Mouse (Mus musculus) forebrain, embryonic 13.5 days (tissue): ENCODE results near the gene Ahcyl1. TPM values are rescaled to one million over a fixed set of nuclear protein-coding genes. Genes with fewer than 3 reads are reported as not detected.

ENCODE experiments used
- ATAC-seq: fragments of 200-750 bp; cut with Nextera tagmentation; 2 replicates; pipeline ENCODE4 v1.8.0; 2017
- H3K27ac ChIP-seq: fragments of 300-500 bp; sonication (generic); 2 replicates; pipeline ENCODE4 v1.5.1; 2015; ENCODE audit warnings: inconsistent platforms, mild to moderate bottlenecking, moderate library complexity
- H3K27me3 ChIP-seq: fragments of 300-500 bp; sonication (generic); 2 replicates; pipeline ENCODE4 v1.6.1; 2015; ENCODE audit warnings: mild to moderate bottlenecking, inconsistent platforms
- H3K36me3 ChIP-seq: fragments of 300-500 bp; sonication (generic); 2 replicates; pipeline ENCODE4 v1.6.1; 2015; ENCODE audit warnings: mild to moderate bottlenecking, inconsistent platforms; ENCODE audit not compliant: poor library complexity, severe bottlenecking
- H3K4me1 ChIP-seq: fragments of 300-500 bp; sonication (generic); 2 replicates; pipeline ENCODE4 v1.6.1; 2015; ENCODE audit warnings: inconsistent platforms
- H3K4me2 ChIP-seq: fragments of 300-500 bp; sonication (generic); 2 replicates; pipeline ENCODE4 v1.6.1; 2015; ENCODE audit warnings: inconsistent platforms, mild to moderate bottlenecking, moderate library complexity
- H3K4me3 ChIP-seq: fragments of 300-500 bp; sonication (generic); 2 replicates; pipeline ENCODE4 v1.5.1; 2015; ENCODE audit warnings: mild to moderate bottlenecking, inconsistent platforms
- H3K9ac ChIP-seq: fragments of 300-500 bp; sonication (generic); 2 replicates; pipeline ENCODE4 v1.6.1; 2015; ENCODE audit warnings: mild to moderate bottlenecking, inconsistent platforms
- H3K9me3 ChIP-seq: fragments of 300-500 bp; sonication (generic); replicated peaks from 2 replicates; pipeline ENCODE4 v1.6.1; 2016; ENCODE audit warnings: inconsistent platforms
- WGBS: fragments of 180-500 bp; shearing (Covaris S2); methylation state at CpG from one replicate; pipeline ENCODE4 v1.1.7; 2015; 5-methylcytosine and 5-hydroxymethylcytosine counted together
- polyA plus RNA-seq: library from polyadenylated mRNA; unstranded; fragments of >200 nt; fragmentation: Nextera tagmentation; extraction: Ambion mirVana; gene quantifications from 2 replicates; pipeline ENCODE4 v1.2.1, GENCODE M21; 2015

The Ahcyl1 gene
- 98.6 and 106 TPM in 2 replicates for polyA plus RNA-seq

DNA sequence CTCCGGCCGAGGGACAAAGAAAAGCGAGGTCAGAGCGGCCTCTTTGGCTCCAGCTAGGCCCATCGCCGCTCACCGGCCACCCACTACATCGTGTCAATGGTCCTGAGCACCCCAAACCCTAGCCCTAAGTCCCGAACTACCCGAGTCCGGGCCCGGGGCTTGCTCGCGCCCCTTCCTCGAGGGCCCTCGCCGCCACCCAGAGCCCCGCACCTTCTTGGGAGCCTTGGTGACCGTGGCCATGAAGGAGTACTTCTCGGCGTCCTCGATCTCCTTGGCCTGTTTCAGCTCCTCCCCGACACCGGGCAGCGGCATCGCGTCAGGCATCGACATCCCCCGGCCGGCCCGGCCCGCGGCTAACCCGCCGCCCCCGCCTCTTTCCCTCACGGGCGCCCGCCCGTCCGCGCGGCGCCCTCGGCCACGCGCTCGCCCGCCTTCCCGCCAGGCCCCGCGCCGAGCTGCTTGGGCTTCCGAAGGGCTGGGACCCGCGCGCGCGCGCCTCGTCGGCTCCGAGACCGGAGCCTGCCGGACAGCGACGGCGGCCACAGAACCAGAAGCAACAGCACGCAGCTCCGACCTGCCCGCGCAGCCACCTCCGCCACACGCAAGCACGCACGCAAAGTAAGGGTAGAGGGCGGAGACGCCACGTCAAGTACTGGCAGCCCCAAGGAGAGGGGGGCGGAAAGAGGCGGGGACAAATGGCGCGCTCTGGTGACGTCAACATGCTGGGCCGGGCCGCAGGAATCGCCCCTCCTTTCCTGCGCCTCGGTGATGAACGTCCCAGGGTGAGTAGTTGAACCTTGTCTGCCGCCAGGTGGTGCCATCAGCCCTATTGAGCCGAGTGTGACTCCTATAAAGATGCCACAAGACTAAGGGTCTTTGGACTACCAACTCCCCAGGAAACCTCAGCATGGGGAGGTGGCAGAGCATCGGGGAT lies at the start of gene Ahcyl1:
TSS of gene Ahcyl1 (minus strand) at position 613 of the 934 bp plus-strand sequence.
- Histone ChIP-seq H3K4me2 (peak within 1 kb of the TSS; percentile 93), H3K27ac (peak within 1 kb of the TSS; percentile 93), H3K9me3 (no peaks in the 10 kb centered on the region), H3K36me3 (no peaks in the 10 kb centered on the region), H3K27me3 (no peaks in the 10 kb centered on the region), H3K4me1 (peaks cover 44% of the 10 kb centered on the region), H3K4me3 (peak within 1 kb of the TSS; percentile 91), H3K9ac (peak within 1 kb of the TSS; percentile 96)
- peak; percentile 98 for ATAC-seq
- WGBS, result under 1% methylated on average over 91 of the region's 93 CpGs

DNA sequence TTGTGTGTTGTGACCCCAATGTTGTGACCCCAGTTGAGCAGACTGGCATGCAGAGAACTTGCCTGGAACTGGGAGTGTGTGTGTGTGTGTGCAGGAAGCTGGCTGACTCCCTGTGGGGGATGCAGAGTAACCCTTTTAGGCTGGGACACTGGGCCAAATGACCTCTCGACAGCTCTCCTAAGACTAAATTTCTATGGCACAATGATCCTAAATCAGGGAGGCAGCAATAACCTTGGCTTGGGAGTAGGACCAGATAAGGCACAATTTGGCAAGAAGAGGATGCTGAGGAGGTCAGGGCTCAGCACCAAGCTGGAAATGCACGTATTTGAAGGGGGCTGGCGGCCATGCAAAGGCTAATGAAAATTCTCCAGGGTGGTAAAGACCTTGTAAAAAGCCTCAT lies 49.7 kb upstream of the Ahcyl1 start:
- peaks cover 14% of the 10 kb centered on the region; the same call in 1 of the 2 replicates for H3K36me3 ChIP-seq
- no peak for ATAC-seq
- no peak overlapping the region for H3K4me3 ChIP-seq
- no peak overlapping the region for H3K27ac ChIP-seq
- no peaks in the 10 kb centered on the region for H3K27me3 ChIP-seq
- H3K9ac ChIP-seq, result no peak overlapping the region
- no peak overlapping the region for H3K4me2 ChIP-seq
- 87% methylated on average over 3 of the region's 3 CpGs for WGBS
- H3K4me1 ChIP-seq, result peaks cover 23% of the 10 kb centered on the region
- no peaks in the 10 kb centered on the region for H3K9me3 ChIP-seq

DNA sequence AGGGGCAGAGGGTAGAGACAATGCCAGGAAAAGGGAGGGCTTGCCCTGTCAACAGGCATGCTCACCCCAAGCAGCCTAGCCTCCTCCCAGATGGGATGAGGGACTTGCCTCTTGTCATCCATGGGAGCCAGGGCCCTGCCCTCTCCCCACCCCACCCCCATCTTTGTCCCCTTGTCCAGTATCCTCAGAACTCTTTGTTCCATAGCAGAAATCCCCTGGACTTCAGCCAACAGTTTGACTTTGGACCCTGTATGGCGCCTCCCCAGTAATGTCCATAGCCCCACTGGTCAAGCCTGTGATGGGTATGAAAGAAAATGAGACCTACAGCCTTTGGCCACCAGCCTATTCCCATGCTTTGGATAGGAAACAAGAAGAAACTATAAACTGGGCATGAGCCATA lies 47.3 kb upstream of the Ahcyl1 start:
- H3K4me2 ChIP-seq, result no peak overlapping the region
- WGBS, result 100% methylated on average over 1 of the region's 1 CpGs
- H3K4me3 ChIP-seq, result no peak overlapping the region
- no peak overlapping the region for H3K9ac ChIP-seq
- no peaks in the 10 kb centered on the region for H3K27me3 ChIP-seq
- H3K36me3 ChIP-seq, result peaks cover 14% of the 10 kb centered on the region; the same call in 1 of the 2 replicates
- peaks cover 33% of the 10 kb centered on the region for H3K4me1 ChIP-seq
- no peak overlapping the region for H3K27ac ChIP-seq
- ATAC-seq, result no peak
- no peaks in the 10 kb centered on the region for H3K9me3 ChIP-seq

DNA sequence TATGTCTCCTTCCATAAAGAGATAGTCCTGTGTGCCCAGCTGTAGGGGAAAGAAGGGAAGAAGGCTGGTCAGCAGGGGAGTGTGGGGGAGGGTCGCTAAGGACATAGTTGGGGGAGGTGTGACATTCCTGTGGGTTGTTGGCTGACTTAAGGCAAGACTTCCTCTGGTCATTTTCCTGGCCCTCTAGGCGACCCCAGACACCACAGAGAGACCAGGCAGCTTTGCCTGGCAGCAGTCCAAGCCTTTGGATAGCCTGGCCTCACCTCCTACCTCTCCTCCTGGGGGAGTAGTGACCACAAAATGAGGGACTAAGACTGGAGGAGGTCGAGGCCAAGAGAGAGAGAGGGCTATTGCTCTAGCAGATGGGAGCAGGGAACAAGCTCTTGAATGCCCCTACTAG lies 46.7 kb upstream of the Ahcyl1 start:
- H3K4me3 ChIP-seq, result no peak overlapping the region
- no peak overlapping the region for H3K9ac ChIP-seq
- H3K9me3 ChIP-seq, result no peaks in the 10 kb centered on the region
- H3K27me3 ChIP-seq, result no peaks in the 10 kb centered on the region
- H3K27ac ChIP-seq, result no peak overlapping the region
- H3K36me3 ChIP-seq, result peaks cover 14% of the 10 kb centered on the region; the same call in 1 of the 2 replicates
- WGBS, result 54% methylated on average over 3 of the region's 3 CpGs
- H3K4me1 ChIP-seq, result peaks cover 33% of the 10 kb centered on the region
- no peak overlapping the region for H3K4me2 ChIP-seq
- no peak for ATAC-seq

DNA sequence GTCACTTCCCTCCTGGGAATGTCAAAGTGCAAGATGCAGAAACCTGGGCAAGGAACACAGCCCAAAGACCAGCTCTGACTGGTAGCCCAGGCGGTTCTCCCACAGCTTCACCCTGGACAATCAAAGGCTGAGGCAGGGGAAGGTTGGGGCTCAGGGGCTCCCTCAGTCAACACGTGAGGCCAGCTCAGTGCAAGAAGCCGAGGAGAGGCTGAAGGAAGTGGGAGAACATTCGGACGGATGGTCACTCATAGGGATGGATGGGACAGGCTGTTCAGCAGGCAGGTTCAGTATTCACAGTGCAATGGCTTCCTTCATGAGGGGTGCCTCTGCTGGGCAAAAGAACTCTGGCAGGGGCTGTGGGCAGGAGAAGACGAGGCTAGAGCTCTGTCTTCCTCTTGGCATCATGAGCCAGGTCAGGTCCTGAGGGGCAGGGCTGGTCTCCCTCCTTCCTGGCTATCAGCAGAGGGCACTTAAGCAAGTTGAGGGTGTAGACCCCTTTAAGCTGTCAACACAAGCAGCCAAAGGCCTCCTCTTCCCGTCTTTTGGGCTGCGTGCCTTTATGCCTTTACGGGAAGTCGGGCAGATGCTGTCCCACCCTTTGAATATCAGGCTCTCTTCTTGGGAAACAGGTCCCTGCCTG lies 45.8 kb upstream of the Ahcyl1 start:
- Histone ChIP-seq H3K4me2 (no peak overlapping the region), H3K9me3 (no peaks in the 10 kb centered on the region), H3K27ac (peak overlapping the region; percentile 64), H3K9ac (no peak overlapping the region), H3K4me1 (peaks cover 33% of the 10 kb centered on the region), H3K36me3 (peaks cover 10% of the 10 kb centered on the region; the same call in 1 of the 2 replicates), H3K27me3 (no peaks in the 10 kb centered on the region), H3K4me3 (no peak overlapping the region)
- 96% methylated on average over 10 of the region's 10 CpGs for WGBS
- ATAC-seq, result no peak

DNA sequence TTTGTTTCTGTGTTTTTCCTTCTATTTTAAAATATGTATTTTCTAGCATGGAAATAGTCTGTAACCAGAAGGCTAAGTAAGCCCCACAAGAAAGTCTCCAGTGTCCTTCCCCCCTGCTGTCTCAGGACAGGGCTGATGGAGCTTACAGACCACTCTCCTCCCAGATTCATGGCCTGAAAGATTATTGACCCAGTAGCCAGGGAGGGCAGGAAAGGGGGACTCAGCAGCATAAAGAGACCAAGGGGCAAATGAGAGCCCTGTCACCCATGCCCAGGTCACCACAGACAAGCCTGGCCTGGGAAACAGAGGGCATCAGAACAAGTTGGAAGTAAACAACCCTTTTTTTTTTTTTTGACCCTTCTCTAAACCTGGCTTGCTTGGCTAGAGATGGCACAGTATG lies 45.0 kb upstream of the Ahcyl1 start:
- Histone ChIP-seq H3K27me3 (no peaks in the 10 kb centered on the region), H3K4me1 (peaks cover 33% of the 10 kb centered on the region), H3K36me3 (peaks cover 10% of the 10 kb centered on the region; the same call in 1 of the 2 replicates), H3K9me3 (no peaks in the 10 kb centered on the region), H3K9ac (no peak overlapping the region), H3K4me2 (no peak overlapping the region), H3K4me3 (no peak overlapping the region), H3K27ac (peak overlapping the region; percentile 64)
- ATAC-seq, result no peak

DNA sequence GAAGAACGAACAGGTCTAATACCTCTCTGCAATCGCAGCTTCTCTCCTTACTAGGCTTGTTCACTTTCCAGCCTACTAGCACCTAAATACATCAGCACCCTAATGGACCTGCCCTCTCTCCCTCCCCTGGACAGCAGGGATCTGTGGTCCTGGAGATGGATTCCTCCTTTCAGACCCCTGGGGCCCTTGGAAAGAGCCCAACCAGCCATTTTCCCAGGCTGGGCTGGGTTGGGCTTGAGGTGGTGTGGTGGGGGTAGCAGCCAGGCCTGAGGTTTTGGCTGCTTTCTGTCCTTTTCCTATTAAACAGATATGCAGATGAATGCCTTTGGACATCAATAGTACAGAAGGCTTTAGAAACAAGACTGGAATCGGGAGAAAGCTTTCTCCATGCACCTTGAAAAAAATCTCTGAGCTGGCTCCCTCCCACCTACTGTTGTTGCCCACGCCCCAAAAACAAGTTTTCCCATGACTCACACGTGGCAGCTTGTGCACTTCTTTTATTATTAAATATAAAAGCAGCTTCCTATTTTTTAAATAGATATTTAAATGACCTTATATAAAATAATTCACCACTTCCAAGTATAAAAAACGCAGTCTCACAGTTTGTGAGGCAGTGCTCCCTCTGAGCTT lies 44.3 kb upstream of the Ahcyl1 start:
- WGBS, result 6% methylated on average over 6 of the region's 6 CpGs
- Histone ChIP-seq H3K4me3 (no peak overlapping the region), H3K27me3 (no peaks in the 10 kb centered on the region), H3K4me2 (no peak overlapping the region), H3K36me3 (peaks cover 6% of the 10 kb centered on the region; the same call in 1 of the 2 replicates), H3K4me1 (peaks cover 33% of the 10 kb centered on the region), H3K9me3 (no peaks in the 10 kb centered on the region), H3K27ac (peak overlapping the region; percentile 64), H3K9ac (no peak overlapping the region)
- peak; percentile 83 for ATAC-seq

DNA sequence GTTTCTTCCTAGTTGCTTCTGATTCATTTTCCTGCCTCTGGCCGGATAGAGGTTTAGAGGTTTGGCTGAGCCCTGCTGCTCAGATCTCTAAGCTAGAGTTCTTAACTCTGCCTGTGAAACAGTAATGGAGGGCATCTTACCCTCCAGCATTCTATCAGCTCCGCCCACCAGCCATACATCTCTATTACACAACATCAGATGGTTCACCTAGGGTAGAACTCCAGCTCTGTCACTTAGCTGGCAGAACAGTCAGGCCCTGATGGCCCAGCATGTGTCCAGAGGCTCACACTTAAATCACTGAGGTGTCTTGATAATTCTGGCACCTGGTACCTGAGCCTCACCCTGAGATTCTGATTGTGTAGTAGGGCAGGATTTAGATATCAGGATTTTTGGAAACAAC lies 43.6 kb upstream of the Ahcyl1 start:
- no peak overlapping the region for H3K4me3 ChIP-seq
- 74% methylated on average over 2 of the region's 2 CpGs for WGBS

DNA sequence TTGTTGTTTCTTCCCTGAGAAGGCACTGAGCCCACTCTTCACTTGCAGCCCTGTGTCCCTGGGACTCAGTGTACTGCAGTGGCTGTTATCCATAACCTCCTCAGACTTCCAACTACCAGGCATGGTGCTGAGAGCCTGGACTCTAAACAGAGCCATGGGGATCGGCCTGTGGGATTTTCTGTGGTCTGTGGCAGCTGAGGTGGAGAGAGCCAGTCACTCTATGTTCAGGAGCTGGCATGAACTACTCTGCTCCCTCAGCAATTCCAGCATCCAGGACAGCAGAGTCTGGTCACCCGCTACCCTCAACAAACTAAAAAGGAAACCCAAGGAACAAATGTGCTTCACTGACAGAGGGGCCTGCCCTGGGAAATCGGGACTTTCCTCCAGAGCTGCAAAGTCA lies 43.1 kb upstream of the Ahcyl1 start:
- Histone ChIP-seq H3K27ac (peak overlapping the region; percentile 64; the same call in 1 of the 2 replicates), H3K9me3 (no peaks in the 10 kb centered on the region), H3K4me2 (no peak overlapping the region), H3K9ac (no peak overlapping the region), H3K36me3 (peaks cover 4% of the 10 kb centered on the region; the same call in 1 of the 2 replicates), H3K27me3 (no peaks in the 10 kb centered on the region), H3K4me3 (no peak overlapping the region), H3K4me1 (peaks cover 33% of the 10 kb centered on the region)
- ATAC-seq, result no peak
- 88% methylated on average over 3 of the region's 3 CpGs for WGBS

More for the DNA sequence above, 43.6 kb upstream of the Ahcyl1 start:
- H3K9ac ChIP-seq, result no peak overlapping the region
- H3K4me1 ChIP-seq, result peaks cover 33% of the 10 kb centered on the region
- H3K27me3 ChIP-seq, result no peaks in the 10 kb centered on the region
- H3K36me3 ChIP-seq, result peaks cover 4% of the 10 kb centered on the region; the same call in 1 of the 2 replicates
- no peaks in the 10 kb centered on the region for H3K9me3 ChIP-seq
- H3K4me2 ChIP-seq, result no peak overlapping the region
- H3K27ac ChIP-seq, result peak overlapping the region; percentile 64; the same call in 1 of the 2 replicates
- ATAC-seq, result 0 out of 2 replicates have a peak, but pooled peaks have one; percentile 14

DNA sequence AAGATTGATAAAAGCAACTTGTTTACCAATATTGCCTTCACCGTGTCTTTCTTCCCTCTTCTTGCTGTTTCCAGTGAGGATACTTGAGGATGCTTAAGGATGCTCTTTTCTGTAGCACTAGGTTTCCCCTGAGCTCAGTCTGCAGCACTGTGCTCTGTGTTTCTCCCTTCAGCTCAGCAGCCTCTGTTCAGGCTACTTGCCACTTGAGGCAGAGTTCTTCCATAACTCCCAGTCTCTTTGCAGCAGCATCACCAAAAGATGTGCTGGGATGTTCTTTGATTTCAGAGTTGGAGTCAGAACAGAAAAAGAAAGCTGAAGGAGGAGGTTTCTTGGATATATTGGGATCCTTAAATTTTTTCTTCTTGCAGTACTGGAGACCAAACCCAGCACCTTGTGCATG lies 42.3 kb upstream of the Ahcyl1 start:
- 68% methylated on average over 1 of the region's 1 CpGs for WGBS
- no peak overlapping the region for H3K27ac ChIP-seq
- no peak overlapping the region for H3K4me2 ChIP-seq
- H3K9me3 ChIP-seq, result no peaks in the 10 kb centered on the region
- no peak for ATAC-seq
- H3K36me3 ChIP-seq, result peaks cover 4% of the 10 kb centered on the region; the same call in 1 of the 2 replicates
- peaks cover 33% of the 10 kb centered on the region for H3K4me1 ChIP-seq
- no peak overlapping the region for H3K9ac ChIP-seq
- no peak overlapping the region for H3K4me3 ChIP-seq
- no peaks in the 10 kb centered on the region for H3K27me3 ChIP-seq

DNA sequence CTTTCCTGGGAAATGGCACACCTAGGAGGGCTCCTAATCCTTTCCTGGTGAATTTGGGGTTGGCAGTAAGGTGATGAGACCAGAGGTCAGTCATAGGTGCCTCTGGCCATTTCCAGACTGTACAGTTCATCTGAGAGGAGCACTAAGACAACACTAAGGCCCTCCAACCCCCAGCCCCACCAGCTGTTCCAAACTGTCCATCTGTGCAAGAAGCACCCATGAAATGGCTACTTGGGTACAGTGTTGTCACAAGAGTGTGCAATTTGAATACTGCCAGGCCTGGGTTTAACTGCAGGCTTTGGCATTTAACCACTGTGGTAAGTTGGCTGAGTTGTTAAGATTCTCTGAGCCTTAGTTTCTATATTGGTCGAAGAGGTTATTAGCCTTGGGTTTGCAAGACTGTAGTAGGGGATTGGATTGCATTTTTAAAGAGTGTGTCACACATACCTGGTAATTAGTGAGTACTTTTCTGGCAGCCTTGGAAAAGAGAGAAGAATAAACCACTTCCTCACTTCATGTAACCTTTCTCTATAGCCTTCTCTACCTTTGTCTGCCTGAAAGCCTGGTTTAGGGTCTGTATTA lies 41.3 kb upstream of the Ahcyl1 start:
- Histone ChIP-seq H3K27me3 (no peaks in the 10 kb centered on the region), H3K4me2 (no peak overlapping the region), H3K9ac (no peak overlapping the region), H3K4me3 (no peak overlapping the region), H3K4me1 (peaks cover 33% of the 10 kb centered on the region), H3K9me3 (no peaks in the 10 kb centered on the region), H3K27ac (no peak overlapping the region), H3K36me3 (peaks cover 1% of the 10 kb centered on the region; the same call in 1 of the 2 replicates)
- ATAC-seq, result no peak
- WGBS, result 79% methylated on average over 1 of the region's 1 CpGs
